Mouse (Mus musculus) midbrain, embryonic 15.5 days (tissue): Measurements from ENCODE around the gene Insm2. TPM values are rescaled to one million over a fixed set of nuclear protein-coding genes. Genes with fewer than 3 reads are reported as not detected.

ENCODE experiments used
- ATAC-seq: fragments of 200-750 bp; cut with Nextera tagmentation; replicated peaks from 2 replicates; pipeline ENCODE4 v1.8.0; 2017; ENCODE audit warnings: moderate TSS enrichment
- H3K27ac ChIP-seq: fragments of 300-500 bp; sonication (generic); 2 replicates; pipeline ENCODE4 v1.5.1; 2015; ENCODE audit warnings: mild to moderate bottlenecking, inconsistent platforms
- H3K27me3 ChIP-seq: fragments of 300-500 bp; sonication (generic); replicated peaks from 2 replicates; pipeline ENCODE4 v1.6.1; 2015; ENCODE audit warnings: inconsistent platforms
- H3K36me3 ChIP-seq: fragments of 300-500 bp; sonication (generic); replicated peaks from 2 replicates; pipeline ENCODE4 v1.6.1; 2015; ENCODE audit warnings: inconsistent platforms
- H3K4me1 ChIP-seq: fragments of 300-500 bp; sonication (generic); 2 replicates; pipeline ENCODE4 v1.6.1; 2015; ENCODE audit warnings: inconsistent platforms
- H3K4me2 ChIP-seq: fragments of 300-500 bp; sonication (generic); 2 replicates; pipeline ENCODE4 v1.6.1; 2015; ENCODE audit warnings: inconsistent platforms, mild to moderate bottlenecking, moderate library complexity
- H3K4me3 ChIP-seq: fragments of 300-500 bp; sonication (generic); 2 replicates; pipeline ENCODE4 v1.5.1; 2015; ENCODE audit warnings: mild to moderate bottlenecking, inconsistent platforms
- H3K9ac ChIP-seq: fragments of 300-500 bp; sonication (generic); 2 replicates; pipeline ENCODE4 v1.6.1; 2015; ENCODE audit warnings: mild to moderate bottlenecking, inconsistent platforms
- H3K9me3 ChIP-seq: fragments of 300-500 bp; sonication (generic); 2 replicates; pipeline ENCODE4 v1.6.1; 2016; ENCODE audit warnings: inconsistent platforms
- WGBS: fragments of 180-500 bp; shearing (Covaris S2); methylation state at CpG from one replicate; pipeline ENCODE4 v1.1.7; 2015; ENCODE audit warnings: mixed read lengths; 5-methylcytosine and 5-hydroxymethylcytosine counted together
- polyA plus RNA-seq: library from polyadenylated mRNA; unstranded; fragments of >200 nt; fragmentation: Nextera tagmentation; extraction: Ambion mirVana; gene quantifications from 2 replicates; pipeline ENCODE4 v1.2.1, GENCODE M21; 2015

Insm2 gene
- polyA plus RNA-seq, 1 experiment from 2014 or later: 1.1 TPM

DNA sequence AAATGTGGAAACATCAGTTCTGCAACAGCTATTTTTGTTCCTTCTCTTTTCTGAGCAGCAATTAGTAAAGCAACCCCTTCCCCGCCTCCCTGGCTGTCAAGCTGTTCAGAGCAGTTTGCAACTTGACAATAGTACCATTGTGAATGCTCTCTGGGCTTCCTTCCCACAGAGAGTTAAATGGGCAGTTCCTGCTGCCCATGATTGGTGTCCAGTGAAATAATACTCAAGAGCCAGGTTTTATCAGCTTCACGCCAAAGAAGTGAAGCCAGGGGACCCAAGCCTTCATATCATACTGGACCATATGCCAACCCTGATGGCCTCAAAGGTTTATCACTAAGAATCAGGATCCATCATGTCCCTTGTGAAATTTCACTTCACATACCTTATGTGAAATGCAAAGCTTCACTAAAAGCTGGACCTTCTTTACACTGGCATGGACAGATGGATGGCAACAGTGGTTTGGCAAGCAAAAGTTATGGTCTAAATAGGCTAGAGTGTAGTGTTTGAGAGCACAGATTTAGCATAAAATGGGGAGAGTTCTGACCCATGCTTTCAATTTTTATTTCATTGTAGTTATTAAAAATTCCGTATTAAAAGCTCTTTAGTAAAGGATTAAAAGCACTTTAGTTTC, 23.5 kb downstream of the Insm2 start:
- H3K27ac ChIP-seq: no peak overlapping the region
- no peaks in the 10 kb centered on the region for H3K27me3 ChIP-seq
- H3K4me3 ChIP-seq: no peak overlapping the region
- ATAC-seq: no peak
- H3K9me3 ChIP-seq: no peaks in the 10 kb centered on the region
- H3K9ac ChIP-seq: no peak overlapping the region
- WGBS: 36% methylated on average over 3 of the region's 3 CpGs
- H3K36me3 ChIP-seq: no peaks in the 10 kb centered on the region
- H3K4me1 ChIP-seq: no peaks in the 10 kb centered on the region
- no peak overlapping the region for H3K4me2 ChIP-seq

DNA sequence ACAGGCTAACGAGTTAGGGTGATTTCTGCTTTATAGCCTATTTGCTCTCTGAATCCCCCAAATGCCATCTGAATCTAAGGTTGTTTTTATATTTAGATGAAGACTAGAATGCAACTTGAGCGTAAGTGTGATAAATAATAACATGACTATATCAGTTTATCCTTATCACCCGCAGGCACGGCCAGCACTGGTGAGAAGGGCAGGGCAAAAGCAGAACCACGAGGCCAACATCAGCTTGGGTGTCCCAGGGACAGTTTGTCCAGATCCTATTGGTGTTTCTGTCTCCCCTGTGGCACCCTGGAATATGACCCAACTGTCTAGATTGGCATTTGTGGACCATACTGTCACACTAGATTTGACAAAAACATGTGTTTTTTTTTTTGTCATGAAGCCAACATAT, 24.0 kb downstream of the Insm2 start:
- H3K4me2 ChIP-seq: no peak overlapping the region
- H3K9me3 ChIP-seq: no peaks in the 10 kb centered on the region
- no peak overlapping the region for H3K9ac ChIP-seq
- 79% methylated on average over 5 of the region's 5 CpGs for WGBS
- no peak overlapping the region for H3K4me3 ChIP-seq
- no peaks in the 10 kb centered on the region for H3K4me1 ChIP-seq
- no peaks in the 10 kb centered on the region for H3K27me3 ChIP-seq
- no peaks in the 10 kb centered on the region for H3K36me3 ChIP-seq
- no peak for ATAC-seq
- no peak overlapping the region for H3K27ac ChIP-seq

DNA sequence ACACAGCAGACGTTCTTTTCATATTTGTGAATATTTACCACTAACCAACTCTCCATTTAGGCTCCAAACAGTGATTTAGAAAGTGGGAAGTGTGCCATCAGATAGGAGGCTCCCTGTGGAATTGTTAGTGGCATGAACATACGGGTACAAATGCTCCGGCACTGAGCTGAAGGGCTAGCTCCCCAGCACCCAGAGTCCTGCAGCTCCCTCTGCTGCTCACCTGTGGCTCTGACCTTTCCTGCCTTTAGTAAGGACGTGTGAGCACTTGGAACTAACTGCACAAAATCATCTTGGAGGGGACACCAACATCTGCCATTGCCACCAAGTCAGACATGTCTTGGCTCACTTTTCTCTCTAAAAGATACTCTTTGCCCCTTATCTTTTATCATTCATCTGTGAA, 27.5 kb downstream of the Insm2 start:
- Histone ChIP-seq H3K9ac (no peak overlapping the region), H3K4me3 (no peak overlapping the region), H3K27ac (no peak overlapping the region), H3K9me3 (no peaks in the 10 kb centered on the region), H3K36me3 (no peaks in the 10 kb centered on the region), H3K4me2 (no peak overlapping the region), H3K4me1 (no peaks in the 10 kb centered on the region), H3K27me3 (no peaks in the 10 kb centered on the region)
- no peak for ATAC-seq
- 34% methylated on average over 4 of the region's 4 CpGs for WGBS

DNA sequence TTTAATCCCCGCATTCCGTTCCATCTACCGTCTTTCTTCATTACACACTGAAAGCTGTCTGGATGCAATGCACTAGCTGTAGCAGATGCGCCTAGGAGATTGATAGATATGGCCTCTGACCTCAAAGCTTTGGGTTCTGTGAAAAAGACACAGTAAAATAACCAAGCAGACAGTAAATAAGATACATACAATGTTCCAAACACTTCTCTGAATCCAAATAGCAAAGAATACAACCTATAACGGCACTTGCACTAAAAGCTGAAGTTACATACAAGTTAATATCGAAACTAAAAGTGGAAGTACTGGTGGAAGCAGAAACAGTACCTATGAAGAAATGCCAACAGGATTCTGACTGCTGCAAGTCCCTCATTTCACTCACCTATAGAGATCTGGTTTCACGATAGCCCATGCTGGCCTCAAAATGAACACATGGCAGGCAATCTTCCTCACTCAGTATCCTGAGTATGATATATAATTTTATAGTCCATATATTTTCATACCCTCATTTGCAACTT, 48.8 kb downstream of the Insm2 start:
- H3K9ac ChIP-seq: no peak overlapping the region
- no peak overlapping the region for H3K27ac ChIP-seq
- H3K4me2 ChIP-seq: no peak overlapping the region
- H3K36me3 ChIP-seq: no peaks in the 10 kb centered on the region
- 97% methylated on average over 7 of the region's 7 CpGs for WGBS
- no peaks in the 10 kb centered on the region for H3K9me3 ChIP-seq
- no peaks in the 10 kb centered on the region for H3K27me3 ChIP-seq
- H3K4me1 ChIP-seq: no peaks in the 10 kb centered on the region
- ATAC-seq: no peak
- H3K4me3 ChIP-seq: no peak overlapping the region

Other genes with a start within 250 kb of the Insm2 start
- 382 and 383 TPM in 2 replicates for gene Psma6, start 215.2 kb upstream of the Insm2 start, polyA plus RNA-seq
- 60.0 and 63.8 TPM in 2 replicates for gene Nfkbia, start 106.8 kb upstream of the Insm2 start, polyA plus RNA-seq
- gene Aldoart2, start 34.2 kb upstream of the Insm2 start, polyA plus RNA-seq: not detected in 2 replicates
- gene Ralgapa1, start 221.7 kb downstream of the Insm2 start, polyA plus RNA-seq: 23.7 and 26.7 TPM in 2 replicates
- gene Brms1l, start 236.9 kb downstream of the Insm2 start, polyA plus RNA-seq: 60.8 and 61.7 TPM in 2 replicates